Mouse (Mus musculus): ENCODE data around the gene Fez2.

GRCm38 (mm10) chr17:78455556-78455955 is 37.6 kb upstream of the Fez2 start:
- TF ChIP-seq CTCF (IDR thresholded peaks at IDR 0.05; ENCODE audit: low read depth): no peak
- TF ChIP-seq EP300 (IDR thresholded peaks at IDR 0.05; ENCODE audit: low read depth): no peak

All from liver, embryonic 14.5 days (tissue).